ENCODE assay signal across 20 mouse cellular contexts in genomic region chrX:101351188-101351587, GRCm38 (mm10). TPM values are rescaled to one million over a fixed set of nuclear protein-coding genes. Genes with fewer than 3 reads are reported as not detected.
DNase-seq lines count a peak whose midpoint lies in the region; ATAC-seq and TF ChIP-seq lines count a peak whose summit lies in the region.
"Had no signal": no experiment of that assay in that cellular context is flagged by ENCODE, and none has a peak within 500 bp of the region (broad histone marks: within the 10 kb centered on the region; RNA-seq: fewer than 3 reads in every experiment).

No protein-coding gene starts in this region.

- H3K4me3 ChIP-seq in forebrain, embryonic 16.5 days (replicated peaks; ENCODE audit: low read length), result no peak overlapping the region
- H3K4me3 ChIP-seq in forebrain, embryonic 13.5 days, result no peak overlapping the region
- 0 out of 4 replicates have a peak overlapping the region, but pooled peaks of 1 of the 2 experiments have one; percentile 39 for H3K4me3 ChIP-seq in MEL (ENCODE audit: control insufficient read depth in 1 of 2, insufficient read depth in 1 of 2, low read depth in 2 of 2, low read length in 2 of 2)
- no peak overlapping the region for H3K4me3 ChIP-seq in liver, embryonic 15.5 days (replicated peaks)
- H3K4me3 ChIP-seq in gastrocnemius, adult 2 months, result no peak overlapping the region
- H3K4me3 ChIP-seq: hindbrain, embryonic 15.5 days; lung, embryonic 15.5 days; midbrain, embryonic 13.5 days had no signal

- peak; percentile 84 to 85 for TF ChIP-seq EP300 in MEL (IDR thresholded peaks at IDR 0.05; ENCODE audit: low read depth in 1 of 2, low read length in 2 of 2)

- no peaks in the 10 kb centered on the region for H3K9me3 ChIP-seq in forebrain, embryonic 16.5 days (ENCODE audit: control insufficient read depth, low read length)
- no peaks in the 10 kb centered on the region for H3K9me3 ChIP-seq in forebrain, embryonic 13.5 days (replicated peaks)
- no peaks in the 10 kb centered on the region for H3K9me3 ChIP-seq in MEL (replicated peaks; ENCODE audit: insufficient read depth, low read length)
- no peaks in the 10 kb centered on the region for H3K9me3 ChIP-seq in liver, embryonic 15.5 days (replicated peaks)
- H3K9me3 ChIP-seq: G1E; hindbrain, embryonic 15.5 days; lung, embryonic 15.5 days; midbrain, embryonic 13.5 days had no signal

- H3K9ac ChIP-seq in forebrain, embryonic 16.5 days (replicated peaks; ENCODE audit: low read depth, low read length), result no peak overlapping the region
- H3K9ac ChIP-seq in forebrain, embryonic 13.5 days, result no peak overlapping the region
- H3K9ac ChIP-seq in MEL (ENCODE audit: control insufficient read depth, low read depth, low read length, poor library complexity, severe bottlenecking), result no peak overlapping the region
- H3K9ac ChIP-seq in liver, embryonic 15.5 days, result no peak overlapping the region
- H3K9ac ChIP-seq: hindbrain, embryonic 15.5 days; lung, embryonic 15.5 days; midbrain, embryonic 13.5 days had no signal

- H3K79me2 ChIP-seq in MEL (ENCODE audit: control insufficient read depth, insufficient read depth, low read length, poor library complexity), result no peaks in the 10 kb centered on the region

- TF ChIP-seq RAD21 in MEL (IDR thresholded peaks at IDR 0.05; ENCODE audit: low read depth, low read length), result no peak

- no peak overlapping the region for H3K4me2 ChIP-seq in forebrain, embryonic 16.5 days (ENCODE audit: low read length)
- no peak overlapping the region for H3K4me2 ChIP-seq in forebrain, embryonic 13.5 days
- peak overlapping the region; percentile 11; the same call in 1 of the 2 replicates for H3K4me2 ChIP-seq in liver, embryonic 15.5 days
- H3K4me2 ChIP-seq: hindbrain, embryonic 15.5 days; lung, embryonic 15.5 days; midbrain, embryonic 13.5 days had no signal

- no peaks in the 10 kb centered on the region for H3K27me3 ChIP-seq in forebrain, embryonic 16.5 days (replicated peaks; ENCODE audit: control insufficient read depth, insufficient read depth, low read length)
- H3K27me3 ChIP-seq in forebrain, embryonic 13.5 days, result no peaks in the 10 kb centered on the region
- no peaks in the 10 kb centered on the region for H3K27me3 ChIP-seq in MEL (ENCODE audit: control insufficient read depth in 1 of 2, insufficient read depth in 2 of 2, low read length in 2 of 2)
- H3K27me3 ChIP-seq in liver, embryonic 15.5 days, result no peaks in the 10 kb centered on the region
- H3K27me3 ChIP-seq: hindbrain, embryonic 15.5 days; lung, embryonic 15.5 days had no signal

- H3K4me1 ChIP-seq in forebrain, embryonic 16.5 days (replicated peaks; ENCODE audit: control insufficient read depth, insufficient read depth, low read length), result no peaks in the 10 kb centered on the region
- no peaks in the 10 kb centered on the region for H3K4me1 ChIP-seq in forebrain, embryonic 13.5 days
- peaks cover 7 to 15% of the 10 kb centered on the region in 2 experiments; a peak in 3 of 4 replicates for H3K4me1 ChIP-seq in MEL (ENCODE audit: control insufficient read depth in 1 of 2, insufficient read depth in 2 of 2, low read length in 2 of 2)
- peaks cover 3% of the 10 kb centered on the region; the same call in 1 of the 2 replicates for H3K4me1 ChIP-seq in liver, embryonic 15.5 days (replicated peaks)
- H3K4me1 ChIP-seq: hindbrain, embryonic 15.5 days; lung, embryonic 15.5 days; midbrain, embryonic 13.5 days had no signal

- 26% methylated on average over 4 of the region's 4 CpGs for WGBS in forebrain, embryonic 16.5 days
- 21% methylated on average over 4 of the region's 4 CpGs for WGBS in forebrain, embryonic 13.5 days
- WGBS in liver, embryonic 15.5 days (ENCODE audit: insufficient replicate concordance), result 27% methylated on average over 4 of the region's 4 CpGs

- DNase-seq in MEL (ENCODE audit: low read depth, low spot score), result peak; percentile 94
- DNase-seq in left cerebral cortex, postnatal 10 days (ENCODE audit: extremely low spot score in 1 of 2, low spot score in 2 of 2), result no peak
- no peak for DNase-seq in gastrocnemius, adult 2 months
- DNase-seq: adrenal gland, postnatal 36 days; cerebellum, postnatal 25 days; kidney, adult 18-20 months; kidney, postnatal 25 days; right cerebral cortex, postnatal 25 days; thymus, postnatal 36 days had no signal

- TF ChIP-seq CTCF in MEL (IDR thresholded peaks at IDR 0.05 in 2 of 3, conservative IDR thresholded peaks at IDR 0.05 in 1 of 3; ENCODE audit: control insufficient read depth in 1 of 3, insufficient read depth in 1 of 3, low read depth in 2 of 3, low read length in 3 of 3, poor library complexity in 1 of 3, severe bottlenecking in 1 of 3), result no peak
- TF ChIP-seq CTCF in gastrocnemius, adult 2 months (IDR thresholded peaks at IDR 0.05), result no peak

- H3K27ac ChIP-seq in forebrain, embryonic 16.5 days (ENCODE audit: low read length), result no peak overlapping the region
- no peak overlapping the region for H3K27ac ChIP-seq in forebrain, embryonic 13.5 days
- H3K27ac ChIP-seq in MEL (ENCODE audit: control insufficient read depth, low read depth, low read length), result peak overlapping the region; percentile 77
- no peak overlapping the region for H3K27ac ChIP-seq in liver, embryonic 15.5 days (replicated peaks)
- H3K27ac ChIP-seq in gastrocnemius, adult 2 months, result no peak overlapping the region
- H3K27ac ChIP-seq: hindbrain, embryonic 15.5 days; lung, embryonic 15.5 days; midbrain, embryonic 13.5 days had no signal

- H3K36me3 ChIP-seq in forebrain, embryonic 16.5 days (ENCODE audit: control insufficient read depth, insufficient read depth), result no peaks in the 10 kb centered on the region
- H3K36me3 ChIP-seq in forebrain, embryonic 13.5 days (ENCODE audit: poor library complexity, severe bottlenecking), result no peaks in the 10 kb centered on the region
- H3K36me3 ChIP-seq in MEL (ENCODE audit: control insufficient read depth in 1 of 2, insufficient read depth in 2 of 2, low read length in 2 of 2), result peaks cover 0 to 13% of the 10 kb centered on the region in 2 experiments; a peak in 2 of 4 replicates
- H3K36me3 ChIP-seq in liver, embryonic 15.5 days (replicated peaks), result no peaks in the 10 kb centered on the region
- H3K36me3 ChIP-seq: G1E; hindbrain, embryonic 15.5 days; lung, embryonic 15.5 days; midbrain, embryonic 13.5 days had no signal

- ATAC-seq in forebrain, embryonic 16.5 days, result peak; percentile 71
- ATAC-seq in forebrain, embryonic 13.5 days, result no peak
- peak; percentile 92 for ATAC-seq in common myeloid progenitor, adult 5-6 weeks (replicated peaks; ENCODE audit: low read depth, poor library complexity, severe bottlenecking)
- 0 out of 2 replicates have a peak, but pooled peaks have one; percentile 37 for ATAC-seq in liver, embryonic 15.5 days (ENCODE audit: insufficient read depth)
- ATAC-seq: midbrain, embryonic 13.5 days had no signal

- intact Hi-C loops in left cerebral cortex, postnatal 10 days (cut with DNase I), result no loop called here
- intact Hi-C loops in gastrocnemius, adult 2 months (cut with DNase I), result no loop called here

- TF ChIP-seq POLR2A in MEL (IDR thresholded peaks at IDR 0.05; ENCODE audit: control insufficient read depth in 1 of 2, insufficient read depth in 1 of 2, low read depth in 1 of 2, low read length in 2 of 2, poor library complexity in 1 of 2), result no peak

TF ChIP-seq in MEL, 35 proteins besides CTCF, POLR2A, EP300 and RAD21 (continues in another document):
- TF ChIP-seq JUND (IDR thresholded peaks at IDR 0.05; ENCODE audit: low read depth, low read length) (no peak), POLR2AphosphoS2 (IDR thresholded peaks at IDR 0.05; ENCODE audit: low read length) (no peak), GATA1 (IDR thresholded peaks at IDR 0.05; ENCODE audit: low read depth, low read length) (peak; percentile 84), KAT2A (conservative IDR thresholded peaks at IDR 0.05; ENCODE audit: low read depth, low read length) (no peak), E2F4 (IDR thresholded peaks at IDR 0.05; ENCODE audit: borderline replicate concordance, low read depth, low read length) (no peak), USF1 (IDR thresholded peaks at IDR 0.05; ENCODE audit: low read depth, low read length) (no peak), ZKSCAN1 (IDR thresholded peaks at IDR 0.05; ENCODE audit: low read depth, low read length) (no peak), UBTF (IDR thresholded peaks at IDR 0.05; ENCODE audit: borderline replicate concordance, insufficient read depth, low read depth, low read length) (no peak), GABPA (IDR thresholded peaks at IDR 0.05; ENCODE audit: low read depth, low read length) (no peak), MEF2A (IDR thresholded peaks at IDR 0.05; ENCODE audit: extremely low read depth, insufficient replicate concordance, low read depth, low read length, poor library complexity, severe bottlenecking) (no peak), CHD2 (IDR thresholded peaks at IDR 0.05; ENCODE audit: low read length) (no peak), ZMIZ1 (IDR thresholded peaks at IDR 0.05; ENCODE audit: low read depth, low read length) (no peak), SIN3A (IDR thresholded peaks at IDR 0.05; ENCODE audit: low read length) (0 out of 2 replicates have a peak, but pooled peaks have one; percentile 43), MAZ (IDR thresholded peaks at IDR 0.05; ENCODE audit: low read depth, low read length) (no peak), POLR2AphosphoS5 (IDR thresholded peaks at IDR 0.05; ENCODE audit: borderline replicate concordance, low read depth, low read length) (no peak)

RNA-seq across cellular contexts. Expression of gene Gjb1, which starts 25.0 kb away (rescaled TPM):
- 0.81 and 0.84 TPM in 2 replicates for polyA plus RNA-seq in forebrain, embryonic 16.5 days (2015; fragmentation: Nextera tagmentation; extraction: Ambion mirVana)
- 0.23 and 0.25 TPM in 2 replicates for polyA plus RNA-seq in forebrain, embryonic 13.5 days (2015; fragmentation: Nextera tagmentation; extraction: Ambion mirVana)
- not detected in 2 replicates for total RNA-seq in MEL (2012; rRNA removed)
- polyA plus RNA-seq in MEL (2012; ENCODE audit: insufficient read depth in 1 of 2, insufficient read length in 2 of 2, low read depth in 1 of 2, low replicate concordance in 2 of 2, missing spikeins in 1 of 2), result not detected
- not detected in 2 replicates for total RNA-seq in common myeloid progenitor, adult 5-6 weeks (2017)
- polyA plus RNA-seq in liver, embryonic 15.5 days (2015; fragmentation: Nextera tagmentation; extraction: Ambion mirVana), result 111 and 148 TPM in 2 replicates
- 1 to 10 TPM; 1.5 to 2.1 TPM for total RNA-seq in left cerebral cortex, postnatal 10 days (2021)
- under 1 TPM; 0.14 to 0.20 TPM for total RNA-seq in gastrocnemius, adult 2 months (2021)
- total RNA-seq: G1E; heart, adult 8-10 months had no signal
- polyA plus RNA-seq: C2C12; G1E; heart, postnatal 0 days had no signal

RNA-seq across cellular contexts. Expression of gene Nlgn3, which starts 52.2 kb away (rescaled TPM):
- polyA plus RNA-seq in forebrain, embryonic 16.5 days (2015; fragmentation: Nextera tagmentation; extraction: Ambion mirVana), result 65.5 and 72.3 TPM in 2 replicates
- polyA plus RNA-seq in forebrain, embryonic 13.5 days (2015; fragmentation: Nextera tagmentation; extraction: Ambion mirVana), result 33.8 and 43.0 TPM in 2 replicates
- 0.03 and 0.04 TPM in 2 replicates for total RNA-seq in MEL (2012; rRNA removed)
- under 1 TPM in 1 of 2 experiments, not detected in 1; 0.15 TPM for polyA plus RNA-seq in MEL (2012; ENCODE audit: insufficient read depth in 1 of 2, insufficient read length in 2 of 2, low read depth in 1 of 2, low replicate concordance in 2 of 2, missing spikeins in 1 of 2)
- total RNA-seq in common myeloid progenitor, adult 5-6 weeks (2017), result not detected in 2 replicates
- 0.06 and 0.08 TPM in 2 replicates for polyA plus RNA-seq in liver, embryonic 15.5 days (2015; fragmentation: Nextera tagmentation; extraction: Ambion mirVana)
- 100 to 1,000 TPM; 226 to 229 TPM for total RNA-seq in left cerebral cortex, postnatal 10 days (2021)
- total RNA-seq in gastrocnemius, adult 2 months (2021), result under 1 TPM; 0.06 to 0.18 TPM
- polyA plus RNA-seq: C2C12 had no signal

Comparison
In these comparisons a context has a peak if more than half of its experiments do, and no peak if none do; other contexts are left out.
1. RNA of gene Nlgn3, which starts 52.2 kb away (total RNA-seq): 226 to 229 TPM in left cerebral cortex, postnatal 10 days; 0.06 to 0.18 TPM in gastrocnemius, adult 2 months, 0.03 to 0.04 TPM in MEL and not detected in common myeloid progenitor, adult 5-6 weeks; every median in the first group is over 100 times any median in the second.